Mouse (Mus musculus) mesoderm, embryonic 11.5 days (tissue): ENCODE results near the gene Zcchc18.
A peak's percentile ranks its signal among the peaks of the same experiment; 100 is the strongest.
"Not testable (repeated sequence)": the region's sequence is repeated elsewhere in the genome, so short reads cannot be mapped to it uniquely, and the experiment has no call there.

Experiments
- DNase-seq: peaks from one replicate; pipeline ENCODE4 v3.0.0-alpha.2; 2012; ENCODE audit warnings: low read depth, low spot score

The Zcchc18 gene

GRCm38 (mm10) chrX:136992978-136993547 is at the start of gene Zcchc18:
Gene Zcchc18 (plus strand): TSS chrX:136993155.
- DNase-seq = peak; percentile 86

- DNase-seq = peak; percentile 54
Measured at GRCm38 (mm10) chrX:136957583-136958279, 35.2 kb upstream of the Zcchc18 start.

DNA sequence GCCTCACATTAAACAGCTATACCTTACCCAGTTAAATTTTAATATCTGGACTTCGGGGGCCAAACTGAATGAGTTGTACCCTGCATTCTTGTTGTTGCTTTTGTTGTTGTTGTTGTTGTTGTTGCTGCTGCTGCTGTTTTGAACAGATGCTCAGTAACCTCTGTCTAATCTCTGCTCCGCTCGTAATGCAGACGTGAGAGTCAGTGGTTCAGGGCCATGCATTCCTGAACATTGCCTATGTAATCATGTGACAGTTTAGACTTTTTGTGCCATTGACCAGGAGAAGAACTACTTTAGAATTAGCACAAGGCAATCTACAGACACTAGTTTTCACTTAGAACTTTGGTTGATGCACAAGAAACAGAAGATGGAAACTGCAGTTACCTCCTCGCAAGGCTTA is 34.7 kb upstream of the Zcchc18 start:
- DNase-seq = not testable (repeated sequence)

GRCm38 (mm10) chrX:136959688-136960087 is 33.3 kb upstream of the Zcchc18 start:
- peak; percentile 1 for DNase-seq

DNA sequence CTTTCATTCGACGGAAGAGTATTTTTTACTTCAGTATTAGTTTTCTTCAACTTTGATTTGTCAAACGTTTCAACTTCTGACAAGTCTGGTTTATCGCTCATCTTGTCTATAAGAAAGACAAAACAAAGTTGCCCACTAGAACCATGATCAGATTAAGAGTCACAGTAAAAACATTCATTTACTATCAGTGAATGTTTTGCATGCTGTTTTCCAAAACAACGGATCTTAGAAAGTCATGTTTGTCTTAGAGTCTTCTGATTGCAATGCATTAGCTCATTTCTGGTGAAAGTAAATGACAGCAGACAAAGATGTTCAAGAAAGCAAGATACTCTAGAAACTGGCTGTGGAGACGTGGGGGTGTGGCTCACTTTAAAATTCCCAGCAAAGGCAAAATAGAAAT is 17.6 kb upstream of the Zcchc18 start, which contains the start of gene Tmsb15b2:
Tmsb15b2 (minus strand) TSS at position 101 of the 400 bp plus-strand sequence.
- DNase-seq = not testable (repeated sequence)

GRCm38 (mm10) chrX:136976424-136977084 is 16.4 kb upstream of the Zcchc18 start, which contains the start of the genes Tmsb15l and Tmsb15b1:
Gene Tmsb15l (minus strand): TSS chrX:136976869.
Gene Tmsb15b1 (minus strand): TSS chrX:136976874.
- DNase-seq = peak; percentile 73

GRCm38 (mm10) chrX:136978616-136979015 is 14.3 kb upstream of the Zcchc18 start:
- no peak for DNase-seq

- no peak for DNase-seq
Measured at GRCm38 (mm10) chrX:136986039-136986438, 6.9 kb upstream of the Zcchc18 start.

GRCm38 (mm10) chrX:136991274-136991673 is 1.7 kb upstream of the Zcchc18 start:
- no peak for DNase-seq

- DNase-seq = no peak
Measured at GRCm38 (mm10) chrX:136992191-136992965, 577 bp upstream of the Zcchc18 start.

DNA sequence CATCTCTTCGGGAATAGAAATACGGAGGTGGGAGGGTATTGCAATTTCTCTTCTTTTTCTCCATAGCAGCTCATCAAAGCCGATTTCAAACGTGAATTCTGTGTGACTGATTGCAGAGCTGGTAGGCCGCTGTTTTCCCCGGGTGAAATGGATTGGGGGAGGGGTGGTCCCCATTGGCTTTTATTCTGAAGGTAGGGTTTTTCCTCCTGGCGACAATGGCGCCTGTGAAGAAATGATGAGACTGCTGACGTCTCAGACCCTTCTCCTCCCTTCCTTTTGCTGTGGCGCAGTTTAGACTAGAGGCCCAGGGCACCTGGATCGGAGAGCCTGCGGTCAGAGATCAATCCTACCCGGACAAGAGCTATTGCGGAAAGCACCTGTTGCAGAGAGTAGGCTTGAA is 686 bp downstream of the Zcchc18 start:
- peak; percentile 7 for DNase-seq

DNA sequence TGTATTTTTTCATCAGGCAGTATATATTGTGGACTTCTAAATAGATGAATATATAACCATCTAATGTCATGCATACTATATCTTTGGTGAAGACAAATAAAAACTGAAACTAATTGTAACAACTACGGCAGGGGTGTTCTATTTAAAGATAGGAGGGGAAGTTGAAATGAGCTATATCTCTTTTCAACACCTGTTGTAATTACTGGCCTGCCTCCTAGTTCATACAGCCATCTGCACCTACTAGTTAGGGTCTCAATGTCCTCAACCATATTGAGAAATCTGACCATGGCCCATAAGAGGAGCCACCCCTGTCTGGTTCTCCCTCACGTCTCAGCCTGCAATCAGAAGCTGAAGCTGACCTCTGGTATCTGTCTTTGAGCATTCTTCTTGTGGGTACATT is 3.3 kb downstream of the Zcchc18 start:
- no peak for DNase-seq

DNA sequence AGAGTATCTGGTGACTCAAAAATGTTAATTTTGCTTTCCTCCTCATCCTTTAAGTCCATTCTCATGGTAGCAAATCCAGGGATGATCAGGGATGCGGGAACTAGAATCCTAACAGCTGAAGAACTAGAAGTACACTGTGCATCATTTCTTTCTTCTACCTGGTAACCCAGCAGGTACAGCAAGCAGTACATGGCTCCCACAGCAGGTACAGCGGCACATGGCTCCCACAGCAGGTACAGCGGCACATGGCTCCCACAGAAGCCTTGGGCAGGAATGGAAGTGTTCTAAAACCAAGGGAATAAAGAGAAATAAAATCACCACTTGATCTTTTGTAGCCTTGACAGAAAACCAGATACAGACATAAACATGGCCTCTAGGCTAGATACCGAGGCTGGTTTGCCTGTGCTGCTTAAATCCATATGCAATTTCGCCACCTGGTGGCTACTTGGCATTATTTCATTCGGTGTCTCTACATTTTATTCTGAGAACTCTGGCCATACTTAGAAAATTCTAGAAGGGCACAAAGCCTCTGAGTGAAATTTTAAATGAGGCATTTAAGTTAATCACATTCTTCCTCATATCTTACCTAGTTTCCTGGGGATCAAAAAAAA is 22.2 kb downstream of the Zcchc18 start:
- peak; percentile 70 for DNase-seq

DNA sequence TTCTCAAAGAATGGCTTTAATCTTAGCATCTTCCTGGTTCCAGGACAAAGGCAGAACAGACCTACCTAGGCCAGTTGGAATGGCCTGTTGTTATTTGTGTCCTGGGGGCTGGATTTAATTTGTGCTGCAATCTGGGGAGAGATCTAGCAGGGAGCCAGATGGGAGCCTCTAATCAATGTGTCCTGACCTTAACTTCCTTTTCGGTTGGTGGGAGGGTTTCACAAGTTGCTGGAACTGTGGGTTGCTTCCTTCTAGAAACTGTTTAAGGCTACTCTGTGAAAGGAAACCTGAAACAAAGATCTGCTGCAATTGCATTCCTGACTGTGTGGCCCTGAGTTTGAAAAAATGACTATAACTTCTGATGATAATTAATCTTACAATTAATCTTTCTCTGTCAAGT is 24.7 kb downstream of the Zcchc18 start:
- no peak for DNase-seq

DNA sequence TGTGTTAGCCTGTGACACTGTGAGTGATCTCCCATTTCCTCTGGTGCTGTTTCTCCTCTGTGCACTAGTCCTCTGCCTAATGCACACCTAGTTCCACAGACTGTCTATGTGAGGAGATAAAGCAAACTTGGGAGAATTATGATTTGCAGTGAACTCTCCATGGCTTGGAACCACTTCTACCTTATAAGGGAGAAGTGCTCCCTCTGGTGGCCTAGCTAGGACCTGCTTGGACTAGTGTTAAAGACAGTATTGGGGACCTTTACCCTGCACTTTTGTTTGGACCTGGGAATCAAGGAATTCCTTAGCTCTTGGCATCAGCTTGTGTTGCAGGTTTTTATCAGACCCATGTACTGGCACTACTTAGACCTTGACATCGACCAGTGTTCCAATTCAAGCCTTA is 26.4 kb downstream of the Zcchc18 start:
- peak; percentile 62 for DNase-seq

- no peak for DNase-seq
Measured at GRCm38 (mm10) chrX:137030916-137031315, 38.0 kb downstream of the Zcchc18 start.

DNA sequence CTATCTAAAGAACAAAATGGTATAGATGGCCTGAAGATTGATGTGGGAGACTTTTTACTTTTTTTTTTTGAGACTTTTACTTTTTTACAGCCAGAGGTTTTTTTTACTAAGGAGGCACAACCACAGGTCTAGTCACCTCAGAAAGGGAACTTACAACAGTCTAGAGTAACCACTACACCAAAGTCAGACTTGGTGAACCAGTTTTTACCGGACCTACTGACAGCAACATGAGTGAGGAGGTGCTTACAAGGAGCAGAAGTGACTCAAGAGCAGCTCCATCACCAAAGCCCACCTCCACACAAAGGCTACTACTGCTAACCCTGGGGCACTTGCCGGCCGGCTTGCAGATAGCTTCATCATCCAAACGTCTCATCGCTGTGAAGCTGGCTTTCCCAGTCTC is 38.8 kb downstream of the Zcchc18 start:
- DNase-seq = no peak

DNA sequence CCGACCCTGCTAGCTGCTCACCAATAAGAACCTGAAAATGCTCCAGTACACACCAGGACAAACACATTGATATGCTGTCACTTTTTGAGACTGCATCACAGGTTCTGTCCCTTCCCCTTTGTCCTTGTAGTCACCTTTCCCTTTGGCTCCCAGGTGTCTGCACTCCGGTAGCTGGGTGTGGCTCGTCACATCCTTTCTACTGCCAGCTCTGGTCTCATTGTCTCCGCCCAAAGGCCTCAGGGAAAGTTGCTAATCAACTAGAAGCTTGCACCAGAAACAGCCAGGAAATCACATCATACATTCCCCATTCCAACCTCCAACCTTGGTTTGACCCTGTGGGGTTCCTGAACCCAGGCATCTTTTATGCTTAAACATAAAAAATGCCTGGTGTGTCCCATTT is 41.4 kb downstream of the Zcchc18 start:
- DNase-seq = no peak

DNA sequence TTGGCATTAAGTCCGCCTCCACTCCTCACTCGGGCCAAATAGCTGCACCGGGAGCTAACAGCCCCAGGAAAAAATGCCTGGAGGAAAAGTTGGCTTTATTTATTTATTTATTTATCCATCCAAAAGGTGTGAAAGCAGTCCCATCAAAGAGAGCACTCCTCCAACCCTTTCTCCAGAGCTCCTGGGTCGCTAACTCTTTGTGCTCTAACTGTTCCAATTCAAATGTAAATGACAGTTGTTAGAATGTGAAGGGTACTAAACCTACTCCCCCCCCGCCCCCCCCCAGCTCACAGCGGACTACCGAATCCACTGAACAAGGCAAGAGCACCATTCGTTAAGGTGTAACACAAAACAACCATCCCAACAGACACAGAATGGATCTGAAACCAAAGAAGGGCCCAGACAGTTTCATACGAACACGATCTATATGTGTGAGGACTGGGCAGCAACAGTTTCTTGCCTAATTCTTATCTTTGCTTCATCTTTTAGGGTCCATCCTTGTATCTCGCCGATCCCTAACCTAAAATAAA is 44.6 kb downstream of the Zcchc18 start:
- no peak for DNase-seq

DNA sequence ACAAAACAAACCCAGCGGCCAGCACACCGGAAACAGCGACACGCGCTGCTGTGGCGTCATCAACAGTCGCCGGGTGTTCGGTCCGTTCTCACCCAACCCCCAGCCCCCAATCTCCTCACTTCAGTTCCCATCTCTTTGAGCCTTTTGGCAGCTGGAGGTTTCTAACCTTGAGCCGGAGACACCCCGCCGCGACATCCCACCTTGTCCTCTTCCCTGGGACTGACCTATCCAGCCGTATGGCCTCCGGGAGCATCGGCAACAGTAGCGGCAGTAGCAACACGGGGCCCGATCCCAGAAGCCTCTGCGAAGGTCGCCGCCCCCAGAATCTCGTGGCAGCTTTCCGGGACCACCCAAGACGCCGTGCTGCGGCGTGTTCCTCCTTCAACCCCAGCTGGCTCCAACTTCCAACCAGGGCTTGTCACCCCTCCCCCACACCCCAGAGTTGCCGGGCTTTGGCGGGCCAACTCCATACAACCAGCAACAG is 45.1 kb downstream of the Zcchc18 start, which contains the start of gene Slc25a53:
Slc25a53 (minus strand) TSS at position 303 of the 484 bp plus-strand sequence.
- DNase-seq = peak; percentile 93

GRCm38 (mm10) chrX:137038502-137038901 is 45.5 kb downstream of the Zcchc18 start:
- DNase-seq = no peak
